Mouse (Mus musculus): ENCODE results near the gene Sult2a6. TPM values are rescaled to one million over a fixed set of nuclear protein-coding genes. Genes with fewer than 3 reads are reported as not detected.

Gene Sult2a6
- total RNA-seq (2014; rRNA removed) (not detected in 2 replicates), polyA plus RNA-seq (2015; fragmentation: Nextera tagmentation; extraction: Ambion mirVana) (not detected in 2 replicates)

DNA sequence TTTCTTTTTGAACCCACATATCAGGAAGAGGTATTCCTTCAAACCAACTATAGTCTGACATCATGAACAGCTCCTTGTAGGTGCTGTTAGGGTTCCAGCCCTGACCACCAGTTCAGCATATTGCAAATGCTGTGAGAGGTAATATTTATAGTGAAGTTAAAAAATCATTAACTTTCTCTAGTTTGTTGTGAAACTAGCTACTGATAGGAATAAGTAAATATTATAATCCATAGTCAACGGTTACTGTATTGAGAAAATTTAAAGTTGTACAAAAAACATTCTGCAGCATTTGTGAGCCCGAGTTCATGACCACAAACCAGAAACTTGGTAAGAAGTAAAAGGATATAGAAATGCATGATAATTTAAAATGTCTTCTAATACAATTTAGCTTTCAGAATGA, at the start of gene Sult2a6:
Sult2a6 (minus strand) TSS at position 101 of the 400 bp plus-strand sequence.
- Histone ChIP-seq H3K27ac (no peak within 1 kb of the TSS), H3K4me3 (ENCODE audit: low read length) (no peak within 1 kb of the TSS), H3K4me1 (ENCODE audit: insufficient read depth, low read length) (no peaks in the 10 kb centered on the region), H3K4me2 (ENCODE audit: low read depth, low read length) (no peak within 1 kb of the TSS), H3K27me3 (ENCODE audit: insufficient read depth, low read length) (no peaks in the 10 kb centered on the region), H3K9me3 (ENCODE audit: low read length) (0 out of 2 replicates have a peak, but pooled peaks cover 3% of the 10 kb centered on the region), H3K9ac (replicated peaks; ENCODE audit: low read length) (no peak within 1 kb of the TSS), H3K36me3 (ENCODE audit: insufficient read depth, low read length) (no peaks in the 10 kb centered on the region)
- DNase-seq (ENCODE audit: low spot score) (no peak), ATAC-seq (no peak)
- 74% methylated on average over 2 of the region's 2 CpGs for WGBS
- TF ChIP-seq CTCF (IDR thresholded peaks at IDR 0.05; ENCODE audit: low read depth) = no peak

DNA sequence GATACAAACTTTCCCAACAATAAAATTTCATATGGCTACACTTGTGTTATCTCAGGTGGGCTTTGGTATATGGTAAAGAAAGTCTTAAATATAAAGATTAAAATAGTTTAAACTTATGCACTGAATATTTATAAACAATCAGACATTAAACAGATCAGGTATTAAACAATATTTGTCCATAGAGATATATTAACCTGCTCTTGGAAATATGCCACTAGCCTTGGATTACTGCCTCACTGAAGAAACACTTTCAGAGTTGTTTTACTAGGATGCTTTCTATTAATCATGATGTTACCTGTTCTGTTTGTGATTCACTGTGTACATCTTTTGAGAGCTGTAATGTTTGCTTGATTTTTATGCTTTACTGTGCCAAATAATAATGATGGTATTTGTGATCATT, 39.4 kb downstream of the Sult2a6 start:
- no peak overlapping the region for H3K9ac ChIP-seq (replicated peaks; ENCODE audit: low read length)
- no peak for ATAC-seq
- no peaks in the 10 kb centered on the region for H3K27me3 ChIP-seq (ENCODE audit: insufficient read depth, low read length)
- no peaks in the 10 kb centered on the region for H3K4me1 ChIP-seq (ENCODE audit: insufficient read depth, low read length)
- H3K27ac ChIP-seq = no peak overlapping the region
- DNase-seq (ENCODE audit: low spot score) = no peak
- peaks cover 14% of the 10 kb centered on the region; the same call in 1 of the 2 replicates for H3K9me3 ChIP-seq (ENCODE audit: low read length)
- H3K4me2 ChIP-seq (ENCODE audit: low read depth, low read length) = no peak overlapping the region
- no peak overlapping the region for H3K4me3 ChIP-seq (ENCODE audit: low read length)
- no peaks in the 10 kb centered on the region for H3K36me3 ChIP-seq (ENCODE audit: insufficient read depth, low read length)
- no peak for TF ChIP-seq CTCF (IDR thresholded peaks at IDR 0.05; ENCODE audit: low read depth)

DNA sequence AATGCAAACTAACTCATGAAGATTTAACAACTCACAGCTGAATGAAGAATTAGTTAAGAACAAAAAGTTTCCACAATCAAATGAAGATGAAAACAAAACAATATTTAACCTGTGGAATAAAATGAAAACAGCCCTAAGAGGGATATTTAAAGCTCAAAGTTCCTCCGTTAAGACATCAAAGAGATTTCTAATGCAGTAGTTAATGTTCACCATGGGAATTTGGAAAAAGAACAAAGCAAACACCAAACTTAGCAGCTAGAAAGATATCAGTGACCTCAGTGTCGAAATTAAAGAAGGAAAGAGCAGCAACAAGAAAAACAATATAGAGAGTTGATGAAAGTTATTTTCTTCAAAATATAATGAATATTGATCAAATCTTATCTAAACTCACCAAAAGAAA, 51.3 kb downstream of the Sult2a6 start:
- no peak overlapping the region for H3K27ac ChIP-seq
- H3K27me3 ChIP-seq (ENCODE audit: insufficient read depth, low read length) = no peaks in the 10 kb centered on the region
- TF ChIP-seq CTCF (IDR thresholded peaks at IDR 0.05; ENCODE audit: low read depth) = no peak
- no peak overlapping the region for H3K4me2 ChIP-seq (ENCODE audit: low read depth, low read length)
- H3K9ac ChIP-seq (replicated peaks; ENCODE audit: low read length) = no peak overlapping the region
- H3K4me3 ChIP-seq (ENCODE audit: low read length) = no peak overlapping the region
- WGBS = 68% methylated on average over 2 of the region's 2 CpGs
- ATAC-seq = no peak
- H3K4me1 ChIP-seq (ENCODE audit: insufficient read depth, low read length) = no peaks in the 10 kb centered on the region
- H3K9me3 ChIP-seq (ENCODE audit: low read length) = peaks cover 7% of the 10 kb centered on the region; the same call in 1 of the 2 replicates
- H3K36me3 ChIP-seq (ENCODE audit: insufficient read depth, low read length) = no peaks in the 10 kb centered on the region
- no peak for DNase-seq (ENCODE audit: low spot score)

DNA sequence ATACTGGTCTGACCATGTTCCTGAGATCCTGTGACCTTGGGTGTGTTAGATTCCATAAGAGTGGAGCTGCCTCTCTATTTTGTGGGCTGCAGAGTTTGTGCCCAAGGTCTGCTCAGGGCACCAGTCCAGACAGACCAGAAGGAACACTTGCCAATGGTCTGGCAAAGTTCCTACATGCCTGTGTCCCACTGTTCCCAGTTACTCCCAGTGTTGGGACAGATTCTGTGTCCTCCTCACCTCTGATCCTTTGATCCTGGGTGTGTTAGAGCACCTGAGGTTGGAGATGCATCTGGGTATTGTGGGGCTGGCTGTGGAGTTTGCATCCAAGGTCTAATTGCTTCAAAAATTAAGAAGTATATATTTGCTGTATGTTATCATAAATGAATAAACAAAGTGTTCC, 52.2 kb downstream of the Sult2a6 start:
- no peak for ATAC-seq
- TF ChIP-seq CTCF (IDR thresholded peaks at IDR 0.05; ENCODE audit: low read depth) = no peak
- Histone ChIP-seq H3K9ac (replicated peaks; ENCODE audit: low read length) (no peak overlapping the region), H3K27me3 (ENCODE audit: insufficient read depth, low read length) (no peaks in the 10 kb centered on the region), H3K4me1 (ENCODE audit: insufficient read depth, low read length) (no peaks in the 10 kb centered on the region), H3K4me2 (ENCODE audit: low read depth, low read length) (no peak overlapping the region), H3K27ac (no peak overlapping the region), H3K4me3 (ENCODE audit: low read length) (no peak overlapping the region), H3K36me3 (ENCODE audit: insufficient read depth, low read length) (no peaks in the 10 kb centered on the region), H3K9me3 (ENCODE audit: low read length) (peaks cover 5% of the 10 kb centered on the region; the same call in 1 of the 2 replicates)
- no peak for DNase-seq (ENCODE audit: low spot score)

Other genes starting within 250 kb of the Sult2a6 start
- not detected in 2 replicates for gene Sult2a3, start 131.8 kb downstream of the Sult2a6 start, total RNA-seq (2014; rRNA removed)
- gene Sult2a3, start 131.8 kb downstream of the Sult2a6 start, polyA plus RNA-seq (2015; fragmentation: Nextera tagmentation; extraction: Ambion mirVana) = not detected in 2 replicates
- gene Obox8, start 78.7 kb upstream of the Sult2a6 start, total RNA-seq (2014; rRNA removed) = not detected in 2 replicates
- gene Obox8, start 78.7 kb upstream of the Sult2a6 start, polyA plus RNA-seq (2015; fragmentation: Nextera tagmentation; extraction: Ambion mirVana) = not detected in 2 replicates
- not detected in 2 replicates for gene Sult2a8, start 191.9 kb upstream of the Sult2a6 start, total RNA-seq (2014; rRNA removed)
- not detected in 2 replicates for gene Sult2a8, start 191.9 kb upstream of the Sult2a6 start, polyA plus RNA-seq (2015; fragmentation: Nextera tagmentation; extraction: Ambion mirVana)
- gene Sult2a7, start 239.4 kb upstream of the Sult2a6 start, total RNA-seq (2014; rRNA removed) = not detected in 2 replicates
- gene Sult2a7, start 239.4 kb upstream of the Sult2a6 start, polyA plus RNA-seq (2015; fragmentation: Nextera tagmentation; extraction: Ambion mirVana) = not detected in 2 replicates